Mouse (Mus musculus) ovary, postnatal 14 days (tissue): ENCODE measurements at regions not wholly inside any gene's neighbourhood (a gene's known extent, or its start where the extent isn't known, plus 50 kb on each side); places are given as distances from the start of the nearest gene placed in this dataset.
"Not testable (repeated sequence)": the region's sequence is repeated elsewhere in the genome, so short reads cannot be mapped to it uniquely, and the experiment has no call there.

Experiments
- DNase-seq: peaks from one replicate; pipeline ENCODE4 v3.0.0; 2022; ENCODE audit warnings: low spot score

GRCm38 (mm10) chr8:5523281-5523680, 418.1 kb upstream of the Slc10a2 start:
- DNase-seq, result no peak

DNA sequence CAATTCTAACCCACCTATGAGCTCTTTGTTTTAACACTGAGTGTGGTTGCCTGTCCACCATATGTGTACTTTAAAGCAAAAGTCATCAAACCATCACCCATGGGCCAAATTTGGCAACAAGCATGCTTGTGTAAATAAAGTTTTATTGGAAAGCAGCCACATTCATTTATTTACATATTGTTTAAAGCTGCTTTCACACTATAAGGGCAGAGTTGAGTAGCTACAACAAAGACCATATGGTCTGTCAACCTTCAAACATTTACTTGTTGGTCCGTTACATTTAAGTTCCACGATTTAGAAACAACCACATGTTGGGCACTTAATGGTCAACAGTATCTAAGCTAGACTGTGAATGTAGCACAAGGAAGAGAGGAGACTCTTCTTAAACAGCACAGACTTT, 390.7 kb upstream of the Slc10a2 start:
- DNase-seq, result no peak

DNA sequence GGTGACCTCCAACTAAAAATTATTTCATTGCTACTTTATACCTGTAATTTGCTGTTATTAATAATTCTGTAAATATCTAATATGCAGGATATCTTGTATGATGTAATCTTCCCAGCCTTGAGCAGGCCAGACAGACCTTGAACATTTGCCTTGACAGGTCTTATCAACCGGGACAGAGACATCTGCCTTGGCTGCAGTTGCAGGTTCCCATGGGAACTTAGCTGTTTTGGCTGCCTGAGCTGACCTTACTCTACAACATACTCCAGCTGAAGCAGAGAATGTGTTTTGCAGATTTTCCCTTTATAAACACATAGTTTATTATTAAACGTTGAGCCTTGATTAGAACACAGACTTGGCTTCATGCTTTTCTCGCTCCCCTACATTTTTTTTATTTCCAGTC, 385.3 kb upstream of the Slc10a2 start:
- no peak for DNase-seq

DNA sequence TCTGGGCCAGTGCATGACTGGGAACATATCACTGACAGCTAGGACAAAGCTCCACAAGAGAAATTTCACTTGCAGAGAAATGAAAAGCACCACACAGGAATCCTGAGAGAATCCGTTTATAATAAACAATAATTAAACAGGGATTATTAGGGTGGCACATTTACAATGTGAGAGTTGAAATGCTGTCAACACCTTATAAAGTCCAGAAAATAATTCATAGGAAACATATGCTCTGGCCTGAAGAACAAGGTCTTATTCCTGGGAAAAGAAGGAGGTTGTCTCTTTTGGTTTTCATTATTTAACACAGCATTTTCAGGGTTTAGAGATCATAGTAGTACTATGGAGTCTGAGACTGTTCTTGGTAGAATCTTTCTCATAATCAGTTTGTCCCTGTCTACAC, 377.8 kb upstream of the Slc10a2 start:
- no peak for DNase-seq

GRCm38 (mm10) chr8:5472999-5473398, 367.8 kb upstream of the Slc10a2 start:
- no peak for DNase-seq

- DNase-seq, result no peak
These were observed 367.4 kb upstream of the Slc10a2 start for GRCm38 (mm10) chr8:5472582-5472981.

DNA sequence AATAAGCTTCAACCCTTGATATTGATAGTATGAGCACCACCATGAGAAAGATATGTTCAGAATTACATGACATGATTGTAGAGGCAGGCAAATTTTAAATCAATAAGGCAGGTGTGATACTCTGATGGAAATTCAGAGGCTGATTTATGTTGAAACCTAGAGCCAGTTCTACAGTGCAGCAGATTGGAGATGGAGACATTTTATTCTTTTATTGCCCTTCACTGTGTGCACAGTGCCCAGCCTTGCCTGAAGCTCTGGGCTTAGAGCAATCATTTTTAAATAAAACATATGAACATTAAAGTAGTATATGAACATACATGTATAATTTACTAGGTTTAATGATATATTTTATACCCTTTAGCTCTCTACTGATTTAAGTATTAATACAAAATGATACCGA, 352.5 kb upstream of the Slc10a2 start:
- DNase-seq, result no peak

DNA sequence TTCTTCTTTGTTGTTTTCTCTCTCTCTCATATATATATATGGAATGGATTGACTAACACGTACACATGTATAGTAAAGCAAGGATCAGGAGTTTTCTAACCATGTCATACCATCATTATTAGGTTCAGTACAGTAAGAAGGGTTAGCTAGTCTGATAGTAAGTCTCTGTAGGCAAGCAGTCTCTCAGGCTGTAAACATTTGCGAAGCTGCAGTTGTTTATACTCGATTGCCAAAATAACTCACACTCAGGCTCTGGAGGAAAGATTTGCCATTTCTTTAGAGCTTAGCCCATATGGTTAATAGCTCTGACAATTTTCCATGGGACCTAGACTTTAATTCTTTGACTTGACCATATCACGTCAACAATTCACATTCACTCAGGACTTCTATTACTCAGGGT, 348.3 kb upstream of the Slc10a2 start:
- no peak for DNase-seq

GRCm38 (mm10) chr8:5442243-5442642, 337.1 kb upstream of the Slc10a2 start:
- not testable (repeated sequence) for DNase-seq

- DNase-seq, result not testable (repeated sequence)
These were observed 335.3 kb upstream of the Slc10a2 start for GRCm38 (mm10) chr8:5440404-5440803.

GRCm38 (mm10) chr8:5439054-5439453, 333.9 kb upstream of the Slc10a2 start:
- no peak for DNase-seq

GRCm38 (mm10) chr8:5428303-5428971, 323.3 kb upstream of the Slc10a2 start:
- DNase-seq, result no peak

DNA sequence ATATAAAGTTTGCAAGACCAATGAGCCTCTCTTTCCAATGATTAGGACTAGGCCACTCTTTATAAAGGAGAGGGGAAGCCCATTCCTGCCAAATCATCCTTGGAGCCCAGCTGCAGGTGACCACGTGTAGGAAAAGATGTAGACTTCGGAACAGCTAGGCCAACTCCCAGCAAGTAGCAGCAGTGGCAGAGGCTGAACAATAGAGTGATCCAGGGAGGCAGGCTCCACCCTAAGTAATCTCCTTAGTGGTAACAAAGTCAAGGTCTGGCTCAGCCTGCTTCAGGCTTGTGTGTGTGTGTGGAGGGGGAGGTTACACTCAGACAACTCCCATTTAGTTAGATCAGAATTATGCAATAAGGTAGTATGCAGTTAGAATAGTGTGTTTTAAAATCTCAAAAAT, 311.7 kb upstream of the Slc10a2 start:
- DNase-seq, result not testable (repeated sequence)

- DNase-seq, result no peak
These were observed 279.7 kb upstream of the Slc10a2 start for GRCm38 (mm10) chr8:5384851-5385250.

DNA sequence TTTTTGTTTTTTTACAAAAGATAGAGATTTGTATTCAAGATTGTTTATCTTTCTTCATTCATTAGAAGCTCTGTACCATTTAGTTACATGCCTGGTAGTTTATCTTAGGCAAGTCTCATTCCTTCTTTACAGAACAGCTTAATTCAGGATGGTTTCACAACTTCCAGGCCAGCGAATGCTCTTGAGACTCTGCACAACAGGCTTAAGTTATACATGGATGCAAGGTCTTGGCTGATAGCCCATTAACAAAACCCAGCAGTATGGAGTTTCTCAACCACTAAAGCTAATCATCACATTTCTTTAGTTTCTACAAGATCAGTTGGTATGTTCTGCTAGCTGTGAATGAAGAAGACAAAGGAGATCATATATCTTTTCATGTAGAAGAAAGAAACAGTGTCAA, 272.9 kb upstream of the Slc10a2 start:
- DNase-seq, result no peak

DNA sequence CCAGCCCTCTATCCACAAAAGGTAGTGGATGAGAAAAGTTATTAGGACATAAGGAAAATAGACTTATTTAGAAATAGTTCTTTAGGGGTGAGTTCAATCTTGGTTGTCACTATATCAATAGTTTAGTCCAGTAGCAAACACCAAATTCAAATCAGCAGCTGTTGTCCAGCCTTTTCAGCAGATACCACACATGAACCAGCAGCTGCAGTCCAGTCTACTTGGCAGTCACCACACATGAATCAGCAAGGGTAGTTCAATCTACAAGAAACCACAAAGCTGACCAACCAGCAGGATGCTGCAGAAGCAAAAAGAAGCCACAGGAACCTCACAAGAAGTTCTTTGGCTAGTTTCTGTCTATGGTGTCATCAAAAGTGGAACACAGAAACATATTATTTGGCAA, 234.8 kb upstream of the Slc10a2 start:
- DNase-seq, result no peak

DNA sequence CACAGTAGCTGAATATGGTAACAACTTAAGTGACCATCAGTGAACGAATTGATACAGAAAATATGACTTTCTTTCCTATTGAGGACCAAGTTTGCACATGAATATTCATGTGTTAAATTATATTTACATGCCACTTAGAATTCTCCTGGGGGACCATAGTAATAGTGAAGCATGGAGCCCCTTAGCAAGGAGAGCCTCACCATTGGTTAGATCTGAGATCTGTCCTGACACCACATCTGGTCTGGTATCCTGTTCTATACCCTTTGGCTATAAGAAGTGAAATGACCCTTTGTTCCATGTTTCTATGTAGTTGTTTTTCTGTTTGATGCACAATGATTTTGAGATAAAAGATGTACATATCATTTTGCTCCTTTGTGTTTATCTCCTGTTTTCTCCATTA, 209.4 kb upstream of the Slc10a2 start:
- no peak for DNase-seq

GRCm38 (mm10) chr8:5299982-5300381, 194.8 kb upstream of the Slc10a2 start:
- no peak for DNase-seq

GRCm38 (mm10) chr8:5297190-5297589, 192.0 kb upstream of the Slc10a2 start:
- DNase-seq, result no peak

DNA sequence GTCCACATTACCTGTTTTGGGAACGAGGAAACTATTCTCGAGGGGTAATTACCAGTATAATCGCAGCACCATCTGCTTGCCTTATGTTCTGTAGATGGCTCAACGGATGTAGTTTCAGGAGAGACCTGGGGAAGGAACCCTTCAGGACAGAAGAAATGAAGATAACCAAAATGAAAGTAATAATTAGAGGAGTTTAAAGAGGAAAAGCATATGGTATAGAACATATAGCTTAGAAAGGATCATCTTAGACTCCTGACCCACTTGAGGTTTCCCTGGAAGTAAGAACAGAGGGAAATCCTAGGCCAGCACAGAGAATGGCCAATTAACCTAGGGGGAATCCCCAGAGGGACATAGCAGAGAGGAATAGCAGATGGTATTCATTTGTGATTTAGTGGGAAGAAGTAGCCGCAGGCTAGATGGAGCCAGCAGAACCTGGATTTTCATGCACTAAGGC, 180.6 kb upstream of the Slc10a2 start:
- DNase-seq, result no peak

- no peak for DNase-seq
These were observed 178.6 kb upstream of the Slc10a2 start for GRCm38 (mm10) chr8:5283799-5284198.

DNA sequence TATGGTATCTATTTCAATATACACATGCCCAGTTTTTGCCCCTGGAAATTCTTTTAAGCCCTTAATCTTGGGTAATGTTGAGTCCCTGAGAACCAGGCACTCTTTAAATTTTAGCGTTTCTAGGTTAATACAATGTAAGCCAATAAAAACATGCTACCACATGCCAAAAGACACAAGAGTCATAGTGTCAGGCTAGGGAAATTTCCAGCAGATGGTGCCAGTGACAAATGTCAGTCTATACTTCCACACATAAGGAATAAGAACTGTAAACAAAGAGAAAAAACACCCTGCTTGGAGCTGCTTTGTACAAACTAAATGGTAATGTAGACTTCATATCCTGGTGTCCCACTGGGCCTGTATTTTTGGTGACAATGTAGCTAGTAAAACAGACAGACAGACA, 157.2 kb upstream of the Slc10a2 start:
- DNase-seq, result no peak

DNA sequence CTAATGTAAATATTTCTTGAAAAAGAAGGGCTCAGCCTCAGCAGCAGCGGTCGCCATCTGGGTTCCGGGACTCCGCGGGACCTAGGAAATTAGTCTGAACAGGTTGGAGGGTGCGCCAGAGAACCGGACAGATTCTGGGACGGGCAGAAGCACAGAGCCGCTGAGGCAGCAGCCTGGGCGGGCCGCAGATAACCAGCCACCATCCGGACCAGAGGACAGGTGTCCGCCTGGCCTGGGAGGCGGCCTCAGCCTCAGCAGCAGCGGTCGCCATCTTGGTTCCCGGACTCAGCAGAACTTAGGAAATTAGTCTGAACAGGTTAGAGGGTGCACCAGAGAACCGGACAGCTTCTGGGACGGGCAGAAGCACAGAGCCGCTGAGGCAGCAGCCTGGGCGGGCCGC, 136.7 kb upstream of the Slc10a2 start:
- peak; percentile 4 for DNase-seq
